Mouse (Mus musculus) C2C12 (cell line): Measurements from ENCODE around the gene Bckdhb.

ENCODE experiments used
- CEBPB ChIP-seq: IDR thresholded peaks from one replicate; pipeline ENCODE4 v1.6.1; 2011; ENCODE audit warnings: low read depth, mild to moderate bottlenecking, control low read depth, moderate library complexity
- CTCF ChIP-seq: IDR thresholded peaks from one replicate; pipeline ENCODE4 v1.5.1; 2011; ENCODE audit not compliant: control insufficient read depth, insufficient read depth, insufficient read length
- FOSL1 ChIP-seq: IDR thresholded peaks from one replicate; pipeline ENCODE4 v1.8.0; 2011; ENCODE audit warnings: mild to moderate bottlenecking, low read length; ENCODE audit not compliant: poor library complexity, insufficient read depth, severe bottlenecking
- MYOD1 ChIP-seq: IDR thresholded peaks from one replicate; pipeline ENCODE4 v1.6.1; 2011; ENCODE audit warnings: low read depth; ENCODE audit not compliant: control insufficient read depth, insufficient read length
- MYOG ChIP-seq: IDR thresholded peaks from one replicate; pipeline ENCODE4 v1.6.1; 2011; ENCODE audit not compliant: control insufficient read depth, insufficient read length; ENCODE audit errors: extremely low read depth
- USF1 ChIP-seq: IDR thresholded peaks from one replicate; pipeline ENCODE4 v1.6.1; 2011; ENCODE audit warnings: low read depth, mild to moderate bottlenecking, control low read depth, moderate library complexity

GRCm38 (mm10) chr9:84049142-84049541, 124.2 kb downstream of the Bckdhb start:
- TF ChIP-seq CTCF: no peak
- TF ChIP-seq CEBPB: no peak
- TF ChIP-seq MYOG: no peak
- no peak for TF ChIP-seq FOSL1
- TF ChIP-seq USF1: no peak
- TF ChIP-seq MYOD1: no peak
